Mouse (Mus musculus): ENCODE measurements around the gene Olfr381.
"Not testable (repeated sequence)": the region's sequence is repeated elsewhere in the genome, so short reads cannot be mapped to it uniquely, and the experiment has no call there.

The Olfr381 gene

DNA sequence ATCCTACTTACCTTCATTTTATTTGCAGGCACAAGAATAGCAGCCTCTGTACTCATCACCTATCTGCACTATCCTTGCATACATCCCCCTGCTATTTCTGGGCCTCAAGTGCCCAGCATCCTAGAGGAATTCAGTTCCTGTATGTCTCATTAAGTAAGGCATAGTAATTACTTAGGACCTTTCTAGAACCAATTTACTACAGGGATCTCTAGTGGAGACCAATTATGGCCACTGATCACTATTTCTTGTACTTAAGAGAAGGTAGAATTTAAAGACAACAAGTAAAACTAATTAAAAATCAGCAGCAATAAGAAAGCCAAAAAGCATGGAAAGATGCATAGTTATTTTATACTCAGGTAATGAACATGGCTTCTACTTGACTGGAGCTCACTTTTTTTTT is at the start of gene Olfr381:
Olfr381 (minus strand) TSS at position 101 of the 400 bp plus-strand sequence.
- in situ Hi-C loops (cut with MboI, MseI) = no loop called here

DNA sequence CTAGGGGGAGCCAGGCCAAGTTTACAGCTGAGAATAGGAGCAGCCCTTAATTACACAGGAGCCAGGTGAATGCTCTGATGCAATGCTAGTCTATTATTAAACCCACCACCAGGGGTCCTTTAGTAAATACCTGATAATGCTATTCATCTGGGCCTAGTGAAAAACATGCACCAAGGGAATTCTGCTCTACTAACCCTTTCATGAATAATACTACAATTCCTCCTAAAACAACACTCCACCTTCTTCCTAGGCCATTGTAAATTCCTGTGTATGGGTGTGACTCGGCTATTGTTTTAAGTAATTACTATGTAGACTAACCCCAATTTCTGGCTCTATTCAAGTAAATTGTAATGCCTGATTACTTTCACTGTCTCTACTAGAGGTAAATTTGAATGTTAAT is 37.6 kb upstream of the Olfr381 start:
- in situ Hi-C loops (cut with MboI, MseI) = not testable (repeated sequence)

DNA sequence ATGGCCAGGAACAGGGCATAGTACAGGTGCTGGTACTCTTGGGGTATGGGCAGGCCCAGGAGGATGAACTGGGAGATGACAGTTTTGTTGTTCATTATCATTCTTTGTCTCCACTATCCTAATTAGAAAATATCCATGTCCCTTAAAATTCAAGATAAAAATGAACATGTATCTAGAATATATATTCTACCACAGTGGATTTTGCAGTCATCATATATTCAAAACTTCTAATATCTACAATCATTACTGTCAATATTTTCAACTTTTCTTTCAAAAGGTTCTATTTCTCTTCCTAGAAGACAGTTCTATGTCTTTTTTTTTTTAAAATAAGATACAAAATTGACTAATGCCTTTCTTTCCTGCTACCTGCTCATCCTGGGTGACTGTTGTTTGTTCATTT is 25.7 kb upstream of the Olfr381 start, which contains the start of gene Olfr382:
Olfr382 (minus strand) TSS at position 101 of the 400 bp plus-strand sequence.
- in situ Hi-C loops (cut with MboI, MseI) = no loop called here

DNA sequence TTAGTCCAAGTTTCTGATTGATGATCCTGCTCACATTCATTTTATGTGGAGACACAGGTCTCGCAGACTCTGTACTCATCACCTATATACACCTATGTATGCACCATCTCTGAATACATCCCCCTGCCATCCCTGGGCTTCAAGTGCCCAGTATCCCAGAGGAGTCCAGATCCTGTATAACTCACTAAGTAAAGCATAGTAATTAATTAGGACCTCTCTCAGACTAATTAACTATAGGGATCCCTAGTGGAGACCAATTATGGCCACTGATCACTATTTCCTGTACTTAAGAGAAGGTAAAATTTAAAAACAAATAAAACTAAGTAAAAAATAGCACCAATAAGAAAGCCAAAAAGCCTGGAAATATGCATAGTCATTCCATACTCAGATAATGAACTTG is 34.0 kb downstream of the Olfr381 start, which contains the start of gene Olfr380:
Olfr380 (minus strand) TSS at position 101 of the 400 bp plus-strand sequence.
- in situ Hi-C loops (cut with MboI, MseI) = no loop called here

All from T-helper 2 cell (primary cell).